25 mouse cellular contexts compared by ENCODE assay signal in the genomic region with DNA sequence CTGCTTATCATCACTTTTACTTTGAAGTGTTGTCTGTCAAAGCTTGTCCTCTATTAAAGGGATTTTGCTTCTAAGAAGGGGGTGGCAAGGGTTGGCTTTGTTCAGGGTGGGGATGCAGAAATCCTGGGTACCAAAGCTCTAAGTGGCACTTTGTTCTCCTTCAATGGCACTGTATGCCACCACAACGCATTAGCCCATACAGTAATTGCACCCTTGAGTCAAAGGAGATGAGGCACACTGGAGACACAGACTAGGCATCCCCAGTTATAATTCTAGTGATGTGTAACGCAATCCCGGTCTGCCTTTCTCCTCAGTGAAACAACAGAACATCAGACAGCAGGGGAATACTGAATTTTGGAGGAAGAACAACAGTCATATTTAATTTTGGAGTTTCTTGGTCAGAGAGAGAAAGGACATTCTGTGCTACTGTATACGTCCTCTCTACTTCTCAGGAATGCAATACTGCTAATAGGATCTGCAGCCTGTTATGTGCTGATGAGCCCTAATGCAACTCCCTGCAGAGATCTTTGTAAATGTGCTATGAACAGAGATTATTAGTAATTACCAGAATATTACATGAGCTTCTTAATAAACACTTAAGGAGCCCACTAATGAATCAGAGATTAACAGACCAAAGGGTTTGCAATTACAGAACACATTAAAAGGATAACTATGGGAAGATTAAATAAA.
DNase-seq lines count a peak whose midpoint lies in the region; ATAC-seq and TF ChIP-seq lines count a peak whose summit lies in the region.
"Had no signal": no experiment of that assay in that cellular context is flagged by ENCODE, and none has a peak within 500 bp of the region (broad histone marks: within the 10 kb centered on the region; RNA-seq: fewer than 3 reads in every experiment).

No protein-coding gene starts in this region.

- no peaks in the 10 kb centered on the region for H3K9me3 ChIP-seq in embryonic facial prominence, embryonic 14.5 days (ENCODE audit: control insufficient read depth, low read length)
- no peaks in the 10 kb centered on the region for H3K9me3 ChIP-seq in embryonic facial prominence, embryonic 10.5 days
- no peaks in the 10 kb centered on the region for H3K9me3 ChIP-seq in hindbrain, embryonic 14.5 days (ENCODE audit: control insufficient read depth, low read length)
- no peaks in the 10 kb centered on the region for H3K9me3 ChIP-seq in hindbrain, postnatal 0 days (ENCODE audit: low read length)
- no peaks in the 10 kb centered on the region for H3K9me3 ChIP-seq in neural tube, embryonic 13.5 days
- no peaks in the 10 kb centered on the region for H3K9me3 ChIP-seq in neural tube, embryonic 15.5 days (replicated peaks)
- H3K9me3 ChIP-seq: embryonic facial prominence, embryonic 13.5 days; forebrain, embryonic 13.5 days; forebrain, embryonic 15.5 days; G1E had no signal

- H3K9ac ChIP-seq in embryonic facial prominence, embryonic 14.5 days (ENCODE audit: low read depth, low read length), result no peak overlapping the region
- H3K9ac ChIP-seq in hindbrain, embryonic 14.5 days, result no peak overlapping the region
- no peak overlapping the region for H3K9ac ChIP-seq in hindbrain, postnatal 0 days (replicated peaks; ENCODE audit: low read length)
- H3K9ac ChIP-seq in neural tube, embryonic 13.5 days, result no peak overlapping the region
- H3K9ac ChIP-seq in neural tube, embryonic 15.5 days (replicated peaks), result no peak overlapping the region
- H3K9ac ChIP-seq: embryonic facial prominence, embryonic 13.5 days; forebrain, embryonic 13.5 days; forebrain, embryonic 15.5 days; forebrain, postnatal 0 days had no signal

- peak; percentile 60; the same call in 1 of the 2 replicates for ATAC-seq in embryonic facial prominence, embryonic 14.5 days (ENCODE audit: low read depth)
- ATAC-seq in hindbrain, embryonic 14.5 days (ENCODE audit: low FRiP score), result peak; percentile 64; the same call in 1 of the 2 replicates
- no peak for ATAC-seq in hindbrain, postnatal 0 days
- ATAC-seq in neural tube, embryonic 13.5 days (ENCODE audit: low read depth), result peak; percentile 82
- ATAC-seq in neural tube, embryonic 15.5 days (ENCODE audit: low FRiP score), result peak; percentile 76
- ATAC-seq: activated CD4-positive, CD25-positive, alpha-beta regulatory T cell, adult 4 months; CD4-positive, CD25-positive, alpha-beta regulatory T cell, adult 4 months; forebrain, embryonic 13.5 days; forebrain, embryonic 15.5 days; forebrain, postnatal 0 days; Patski had no signal

- H3K4me1 ChIP-seq in embryonic facial prominence, embryonic 14.5 days (ENCODE audit: control insufficient read depth, insufficient read depth, low read length), result peaks cover 6% of the 10 kb centered on the region
- H3K4me1 ChIP-seq in embryonic facial prominence, embryonic 10.5 days, result peaks cover 5% of the 10 kb centered on the region; the same call in 1 of the 2 replicates
- no peaks in the 10 kb centered on the region for H3K4me1 ChIP-seq in hindbrain, embryonic 14.5 days (replicated peaks; ENCODE audit: control insufficient read depth, insufficient read depth, low read length)
- no peaks in the 10 kb centered on the region for H3K4me1 ChIP-seq in hindbrain, postnatal 0 days (ENCODE audit: insufficient read depth, low read length)
- peaks cover 20% of the 10 kb centered on the region for H3K4me1 ChIP-seq in neural tube, embryonic 13.5 days (replicated peaks)
- peaks cover 3% of the 10 kb centered on the region; the same call in 1 of the 2 replicates for H3K4me1 ChIP-seq in neural tube, embryonic 15.5 days
- H3K4me1 ChIP-seq: embryonic facial prominence, embryonic 13.5 days; forebrain, embryonic 15.5 days had no signal

- H3K4me2 ChIP-seq in embryonic facial prominence, embryonic 14.5 days (ENCODE audit: low read depth, low read length), result no peak overlapping the region
- H3K4me2 ChIP-seq in hindbrain, embryonic 14.5 days (replicated peaks), result no peak overlapping the region
- H3K4me2 ChIP-seq in hindbrain, postnatal 0 days (ENCODE audit: low read depth, low read length), result no peak overlapping the region
- no peak overlapping the region for H3K4me2 ChIP-seq in neural tube, embryonic 13.5 days
- no peak overlapping the region for H3K4me2 ChIP-seq in neural tube, embryonic 15.5 days
- H3K4me2 ChIP-seq: embryonic facial prominence, embryonic 13.5 days; forebrain, embryonic 13.5 days; forebrain, embryonic 15.5 days had no signal

- 79% methylated on average over 4 of the region's 4 CpGs for WGBS in embryonic facial prominence, embryonic 14.5 days
- 84% methylated on average over 4 of the region's 4 CpGs for WGBS in embryonic facial prominence, embryonic 10.5 days
- 78% methylated on average over 4 of the region's 4 CpGs for WGBS in hindbrain, embryonic 14.5 days
- 73% methylated on average over 4 of the region's 4 CpGs for WGBS in hindbrain, postnatal 0 days
- WGBS in neural tube, embryonic 13.5 days, result 54% methylated on average over 4 of the region's 4 CpGs
- 51% methylated on average over 4 of the region's 4 CpGs for WGBS in neural tube, embryonic 15.5 days

- TF ChIP-seq CTCF in hindbrain, postnatal 0 days (IDR thresholded peaks at IDR 0.05; ENCODE audit: low read depth), result no peak

- peak; percentile 23 for DNase-seq in embryonic facial prominence, embryonic 14.5 days (ENCODE audit: low spot score)
- DNase-seq in embryonic facial prominence, embryonic 10.5 days (ENCODE audit: low spot score), result no peak
- no peak for DNase-seq in hindbrain, embryonic 14.5 days (ENCODE audit: low spot score)
- DNase-seq in hindbrain, postnatal 0 days (ENCODE audit: low spot score), result no peak
- DNase-seq in neural tube, embryonic 10.5 days (ENCODE audit: extremely low spot score, low spot score), result no peak
- DNase-seq in cerebellum, adult 11-12 months, result no peak
- DNase-seq: adrenal gland, adult 8-10 months; adrenal gland, postnatal 14 days; adrenal gland, postnatal 36 days; B cell, adult 2 months; cerebellum, adult 11 months; cerebellum, adult 9-10 months; cerebellum, postnatal 10 days; cerebellum, postnatal 25 days; forebrain, postnatal 0 days had no signal

- no peak overlapping the region for H3K27ac ChIP-seq in embryonic facial prominence, embryonic 14.5 days (replicated peaks; ENCODE audit: low read depth, low read length)
- no peak overlapping the region for H3K27ac ChIP-seq in embryonic facial prominence, embryonic 10.5 days (replicated peaks)
- H3K27ac ChIP-seq in hindbrain, embryonic 14.5 days, result no peak overlapping the region
- no peak overlapping the region for H3K27ac ChIP-seq in hindbrain, postnatal 0 days
- H3K27ac ChIP-seq in neural tube, embryonic 13.5 days (replicated peaks), result 0 out of 2 replicates have a peak overlapping the region, but pooled peaks have one; percentile 28
- H3K27ac ChIP-seq in neural tube, embryonic 15.5 days (replicated peaks), result no peak overlapping the region
- H3K27ac ChIP-seq: embryonic facial prominence, embryonic 13.5 days; forebrain, embryonic 13.5 days; forebrain, embryonic 15.5 days had no signal

- H3K36me3 ChIP-seq in embryonic facial prominence, embryonic 14.5 days (ENCODE audit: control insufficient read depth, insufficient read depth, low read length), result no peaks in the 10 kb centered on the region
- H3K36me3 ChIP-seq in embryonic facial prominence, embryonic 10.5 days (replicated peaks), result no peaks in the 10 kb centered on the region
- no peaks in the 10 kb centered on the region for H3K36me3 ChIP-seq in hindbrain, embryonic 14.5 days (replicated peaks; ENCODE audit: control insufficient read depth, insufficient read depth)
- no peaks in the 10 kb centered on the region for H3K36me3 ChIP-seq in hindbrain, postnatal 0 days (ENCODE audit: insufficient read depth, low read length)
- no peaks in the 10 kb centered on the region for H3K36me3 ChIP-seq in neural tube, embryonic 13.5 days
- H3K36me3 ChIP-seq in neural tube, embryonic 15.5 days, result no peaks in the 10 kb centered on the region
- H3K36me3 ChIP-seq: embryonic facial prominence, embryonic 13.5 days; forebrain, embryonic 15.5 days; G1E had no signal

- peaks cover 6% of the 10 kb centered on the region for H3K27me3 ChIP-seq in embryonic facial prominence, embryonic 14.5 days (replicated peaks; ENCODE audit: control insufficient read depth, insufficient read depth, low read length)
- H3K27me3 ChIP-seq in embryonic facial prominence, embryonic 10.5 days (replicated peaks; ENCODE audit: low read depth, poor library complexity, severe bottlenecking), result no peaks in the 10 kb centered on the region; the same call in 1 of the 2 replicates
- H3K27me3 ChIP-seq in hindbrain, embryonic 14.5 days (ENCODE audit: control insufficient read depth, insufficient read depth, low read length), result no peaks in the 10 kb centered on the region
- H3K27me3 ChIP-seq in hindbrain, postnatal 0 days (ENCODE audit: insufficient read depth, low read length), result no peaks in the 10 kb centered on the region
- H3K27me3 ChIP-seq in neural tube, embryonic 13.5 days, result peaks cover 5% of the 10 kb centered on the region; the same call in 1 of the 2 replicates
- no peaks in the 10 kb centered on the region for H3K27me3 ChIP-seq in neural tube, embryonic 15.5 days (replicated peaks)
- H3K27me3 ChIP-seq: CH12.LX; forebrain, embryonic 13.5 days; forebrain, embryonic 15.5 days; Patski had no signal

- no peak overlapping the region for H3K4me3 ChIP-seq in embryonic facial prominence, embryonic 14.5 days (ENCODE audit: low read depth, low read length)
- no peak overlapping the region for H3K4me3 ChIP-seq in embryonic facial prominence, embryonic 10.5 days
- H3K4me3 ChIP-seq in hindbrain, embryonic 14.5 days (replicated peaks; ENCODE audit: low read length), result no peak overlapping the region
- no peak overlapping the region for H3K4me3 ChIP-seq in hindbrain, postnatal 0 days (ENCODE audit: low read length)
- no peak overlapping the region for H3K4me3 ChIP-seq in neural tube, embryonic 13.5 days
- no peak overlapping the region for H3K4me3 ChIP-seq in neural tube, embryonic 15.5 days (replicated peaks)
- H3K4me3 ChIP-seq: embryonic facial prominence, embryonic 13.5 days; forebrain, embryonic 13.5 days; forebrain, embryonic 15.5 days had no signal
